Mouse (Mus musculus): Measurements from ENCODE around the gene Trdmt1. TPM values are rescaled to one million over a fixed set of nuclear protein-coding genes. Genes with fewer than 3 reads are reported as not detected.

Trdmt1 gene
- total RNA-seq, 2 experiments from 2014 or later = 13.9 to 17.7 TPM

- ATAC-seq (replicated peaks; ENCODE audit: poor library complexity) = peak; percentile 45
Observed at GRCm38 (mm10) chr2:13557145-13558030, 12.9 kb upstream of the Trdmt1 start.

- no peak for ATAC-seq (replicated peaks; ENCODE audit: poor library complexity)
Observed at GRCm38 (mm10) chr2:13556239-13556638, 11.8 kb upstream of the Trdmt1 start.

- ATAC-seq (replicated peaks; ENCODE audit: poor library complexity) = no peak
Observed at GRCm38 (mm10) chr2:13553966-13554365, 9.5 kb upstream of the Trdmt1 start.

- no peak for ATAC-seq (replicated peaks; ENCODE audit: poor library complexity)
Observed at GRCm38 (mm10) chr2:13548749-13549148, 4.3 kb upstream of the Trdmt1 start.

GRCm38 (mm10) chr2:13543519-13544124 lies 846 bp downstream of the Trdmt1 start:
- peak; percentile 4; the same call in 1 of the 2 replicates for ATAC-seq (replicated peaks; ENCODE audit: poor library complexity)

- 0 out of 2 replicates have a peak, but pooled peaks have one; percentile 17 for ATAC-seq (replicated peaks; ENCODE audit: poor library complexity)
Observed at GRCm38 (mm10) chr2:13539860-13540259, 4.6 kb downstream of the Trdmt1 start.

GRCm38 (mm10) chr2:13538704-13539377 lies 5.6 kb downstream of the Trdmt1 start:
- ATAC-seq (replicated peaks; ENCODE audit: poor library complexity) = peak; percentile 37

- peak; percentile 75 for ATAC-seq (replicated peaks; ENCODE audit: poor library complexity)
Observed at GRCm38 (mm10) chr2:13538258-13538657, 6.2 kb downstream of the Trdmt1 start.

- ATAC-seq (replicated peaks; ENCODE audit: poor library complexity) = peak; percentile 68
Observed at GRCm38 (mm10) chr2:13537733-13538132, 6.7 kb downstream of the Trdmt1 start.

- ATAC-seq (replicated peaks; ENCODE audit: poor library complexity) = no peak
Observed at GRCm38 (mm10) chr2:13536747-13537146, 7.7 kb downstream of the Trdmt1 start.

- ATAC-seq (replicated peaks; ENCODE audit: poor library complexity) = no peak
Observed at GRCm38 (mm10) chr2:13530639-13531038, 13.8 kb downstream of the Trdmt1 start.

GRCm38 (mm10) chr2:13529253-13529933 lies 15.1 kb downstream of the Trdmt1 start:
- peak; percentile 76 for ATAC-seq (replicated peaks; ENCODE audit: poor library complexity)

GRCm38 (mm10) chr2:13527531-13527930 lies 16.9 kb downstream of the Trdmt1 start:
- no peak for ATAC-seq (replicated peaks; ENCODE audit: poor library complexity)

GRCm38 (mm10) chr2:13527125-13527524 lies 17.3 kb downstream of the Trdmt1 start:
- ATAC-seq (replicated peaks; ENCODE audit: poor library complexity) = no peak

- no peak for ATAC-seq (replicated peaks; ENCODE audit: poor library complexity)
Observed at GRCm38 (mm10) chr2:13526205-13526604, 18.3 kb downstream of the Trdmt1 start.

GRCm38 (mm10) chr2:13523540-13524456 lies 20.7 kb downstream of the Trdmt1 start:
- ATAC-seq (replicated peaks; ENCODE audit: poor library complexity) = peak; percentile 75

- ATAC-seq (replicated peaks; ENCODE audit: poor library complexity) = no peak
Observed at GRCm38 (mm10) chr2:13522106-13522505, 22.4 kb downstream of the Trdmt1 start.

- no peak for ATAC-seq (replicated peaks; ENCODE audit: poor library complexity)
Observed at GRCm38 (mm10) chr2:13514949-13515348, 29.5 kb downstream of the Trdmt1 start.

GRCm38 (mm10) chr2:13502717-13503116 lies 41.8 kb downstream of the Trdmt1 start:
- ATAC-seq (replicated peaks; ENCODE audit: poor library complexity) = no peak

- no peak for ATAC-seq (replicated peaks; ENCODE audit: poor library complexity)
Observed at GRCm38 (mm10) chr2:13501553-13501952, 42.9 kb downstream of the Trdmt1 start.
